Mouse (Mus musculus): ENCODE measurements around the gene Fcgr1. TPM values are rescaled to one million over a fixed set of nuclear protein-coding genes. Genes with fewer than 3 reads are reported as not detected.
A peak's percentile ranks its signal among the peaks of the same experiment; 100 is the strongest.
"Not testable (repeated sequence)": the region's sequence is repeated elsewhere in the genome, so short reads cannot be mapped to it uniquely, and the experiment has no call there.

Gene Fcgr1
- polyA plus RNA-seq (2015; fragmentation: Nextera tagmentation; extraction: Ambion mirVana): 4.4 and 4.7 TPM in 2 replicates

DNA sequence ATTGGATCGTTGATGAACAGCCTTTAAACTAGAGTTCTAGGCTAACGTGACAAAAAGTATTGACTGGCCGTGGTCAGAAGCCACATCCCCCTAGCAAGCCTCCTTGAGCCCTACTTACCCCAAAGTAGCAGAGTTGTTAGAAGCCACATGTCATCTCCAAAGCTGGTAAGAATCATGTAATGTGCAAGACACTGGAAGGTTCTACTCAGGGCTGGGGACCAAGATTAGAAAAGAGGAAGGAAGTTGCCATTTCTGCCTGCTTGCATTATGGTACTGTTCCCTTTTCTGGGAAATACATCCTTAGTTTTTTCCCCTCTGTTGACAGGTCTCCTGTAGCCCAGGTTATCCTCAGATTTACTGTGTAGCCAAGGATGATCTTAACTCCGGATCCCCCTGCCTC is at the start of gene Fcgr1:
TSS of gene Fcgr1 (minus strand) at position 183 of the 400 bp plus-strand sequence.
- H3K9ac ChIP-seq: no peak within 1 kb of the TSS
- no peak within 1 kb of the TSS; the same call in 1 of the 2 replicates for H3K4me3 ChIP-seq (replicated peaks)
- no peaks in the 10 kb centered on the region for H3K9me3 ChIP-seq (replicated peaks)
- no peak for ATAC-seq (ENCODE audit: insufficient read depth)
- WGBS (ENCODE audit: insufficient replicate concordance): 19% methylated on average over 4 of the region's 4 CpGs
- peak within 1 kb of the TSS; percentile 22; the same call in 1 of the 2 replicates for H3K27ac ChIP-seq (replicated peaks)
- peaks cover 9% of the 10 kb centered on the region; the same call in 1 of the 2 replicates for H3K27me3 ChIP-seq
- H3K4me2 ChIP-seq: peak within 1 kb of the TSS; percentile 6; the same call in 1 of the 2 replicates
- H3K36me3 ChIP-seq (replicated peaks): no peaks in the 10 kb centered on the region
- H3K4me1 ChIP-seq (replicated peaks): no peaks in the 10 kb centered on the region

DNA sequence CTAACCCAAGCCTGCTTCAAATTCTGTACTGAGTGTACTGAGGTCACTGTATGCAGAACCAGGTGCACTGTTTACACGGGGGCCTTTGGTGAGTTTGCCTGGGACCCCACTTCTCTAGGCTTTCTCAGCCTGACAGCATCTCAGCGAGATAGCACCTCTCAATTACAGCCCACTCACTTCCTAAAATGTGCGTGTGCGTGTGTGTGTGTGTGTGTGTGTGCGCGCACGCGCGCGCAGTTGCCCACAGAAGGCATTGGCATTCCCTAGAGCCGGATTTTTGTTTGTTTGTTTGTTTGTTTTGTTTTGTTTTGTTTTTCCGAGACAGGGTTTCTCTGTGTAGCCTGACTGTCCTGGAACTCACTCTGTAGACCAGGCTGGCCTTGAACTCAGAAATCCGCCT is 48.9 kb upstream of the Fcgr1 start:
- peaks cover 69% of the 10 kb centered on the region for H3K27me3 ChIP-seq
- H3K9ac ChIP-seq; H3K4me1 ChIP-seq (replicated peaks); H3K4me2 ChIP-seq; H3K36me3 ChIP-seq (replicated peaks); ATAC-seq (ENCODE audit: insufficient read depth); H3K4me3 ChIP-seq (replicated peaks); H3K9me3 ChIP-seq (replicated peaks); H3K27ac ChIP-seq (replicated peaks): not testable (repeated sequence)
- 44% methylated on average over 13 of the region's 13 CpGs for WGBS (ENCODE audit: insufficient replicate concordance)

DNA sequence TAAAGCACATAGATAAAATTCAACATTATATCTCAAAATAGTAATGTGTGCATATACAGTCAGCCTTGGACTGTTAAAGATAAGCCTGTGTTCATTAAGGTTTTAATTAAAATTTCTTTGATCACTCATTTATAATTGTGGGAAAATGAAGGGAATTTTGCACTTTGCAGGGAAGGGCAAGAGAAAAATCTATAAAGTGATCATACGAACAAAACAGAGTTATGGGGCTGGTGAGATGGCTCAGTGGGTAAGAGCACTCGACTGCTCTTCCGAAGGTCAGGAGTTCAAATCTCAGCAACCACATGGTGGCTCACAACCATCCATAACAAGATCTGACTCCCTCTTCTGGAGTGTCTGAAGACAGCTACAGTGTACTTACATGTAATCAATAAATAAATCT is 48.3 kb upstream of the Fcgr1 start:
- not testable (repeated sequence) for H3K4me1 ChIP-seq (replicated peaks); H3K4me2 ChIP-seq; H3K4me3 ChIP-seq (replicated peaks); H3K9ac ChIP-seq; H3K36me3 ChIP-seq (replicated peaks); H3K27ac ChIP-seq (replicated peaks); ATAC-seq (ENCODE audit: insufficient read depth); H3K9me3 ChIP-seq (replicated peaks)
- WGBS (ENCODE audit: insufficient replicate concordance): 28% methylated on average over 3 of the region's 3 CpGs
- peaks cover 74% of the 10 kb centered on the region for H3K27me3 ChIP-seq

DNA sequence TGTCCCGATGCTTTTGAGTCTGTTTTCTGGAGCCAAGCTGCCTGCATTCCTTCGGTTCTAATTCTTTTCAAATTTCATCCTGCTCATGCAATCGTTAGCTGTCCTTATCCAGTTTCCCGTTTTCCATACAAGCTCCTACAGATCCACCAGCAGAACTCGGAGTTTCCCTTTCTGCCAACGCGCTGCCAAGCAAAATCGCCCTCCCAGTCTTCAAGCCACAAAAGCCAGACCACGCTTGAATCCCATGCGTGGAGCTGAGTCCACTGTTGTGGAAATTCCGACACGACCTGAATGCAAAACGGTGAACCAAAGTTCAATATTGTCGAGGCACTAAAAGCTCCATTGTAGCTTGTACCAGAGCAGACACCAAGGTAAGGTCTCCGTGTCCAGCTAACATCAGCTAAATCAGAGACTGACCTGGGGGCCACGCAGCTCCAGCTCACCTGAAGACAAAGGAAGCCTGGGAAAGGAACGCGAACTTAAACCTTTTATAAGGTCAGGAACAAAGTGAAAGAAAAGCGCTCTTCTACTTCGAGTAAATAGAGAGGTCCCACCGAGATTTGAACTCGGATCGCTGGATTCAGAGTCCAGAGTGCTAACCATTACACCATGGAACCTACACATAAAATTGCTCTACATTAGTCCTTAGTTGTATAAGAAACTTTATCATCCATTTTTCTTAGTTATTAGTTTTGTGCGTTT is 47.0 kb upstream of the Fcgr1 start:
- Histone ChIP-seq H3K27ac (replicated peaks) (no peak overlapping the region), H3K9ac (no peak overlapping the region), H3K9me3 (replicated peaks) (no peaks in the 10 kb centered on the region), H3K4me2 (peak overlapping the region; percentile 30), H3K27me3 (peaks cover 87% of the 10 kb centered on the region), H3K4me3 (replicated peaks) (no peak overlapping the region), H3K36me3 (replicated peaks) (no peaks in the 10 kb centered on the region), H3K4me1 (replicated peaks) (no peaks in the 10 kb centered on the region)
- 2% methylated on average over 24 of the region's 24 CpGs for WGBS (ENCODE audit: insufficient replicate concordance)
- ATAC-seq (ENCODE audit: insufficient read depth): peak; percentile 51; the same call in 1 of the 2 replicates

DNA sequence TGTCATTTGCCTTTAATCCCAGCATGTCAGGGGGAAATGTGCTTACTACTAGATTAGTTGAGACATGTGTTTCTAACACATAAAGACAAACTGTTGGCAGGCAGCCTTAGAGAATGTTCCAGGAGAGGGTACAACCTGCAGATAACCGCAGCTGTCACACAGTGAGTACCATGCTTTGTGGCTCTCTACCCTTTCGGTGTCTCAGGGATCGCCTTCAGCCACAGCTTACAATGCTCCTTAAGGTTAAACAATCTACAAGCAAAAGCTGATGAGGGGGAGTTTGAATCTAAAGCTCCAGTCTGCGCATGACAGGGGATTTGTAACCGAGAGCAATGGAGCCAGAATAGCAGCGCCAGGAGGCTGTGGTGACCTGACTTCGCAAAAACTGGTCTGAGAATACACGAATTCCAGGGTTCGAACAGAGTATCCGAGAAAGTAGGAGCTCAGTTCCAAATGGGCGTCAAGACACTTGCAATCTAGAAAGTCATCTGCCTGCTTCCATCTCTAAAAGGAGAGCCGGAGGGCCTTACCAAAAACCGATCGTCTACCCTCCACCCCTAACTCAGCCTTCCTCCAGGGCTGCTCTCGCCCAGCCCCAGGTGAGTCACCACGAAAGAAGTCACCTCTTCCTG is 45.2 kb upstream of the Fcgr1 start:
- 33% methylated on average over 16 of the region's 16 CpGs for WGBS (ENCODE audit: insufficient replicate concordance)
- H3K4me3 ChIP-seq (replicated peaks): no peak overlapping the region
- no peak overlapping the region for H3K9ac ChIP-seq
- no peaks in the 10 kb centered on the region for H3K9me3 ChIP-seq (replicated peaks)
- ATAC-seq (ENCODE audit: insufficient read depth): no peak
- H3K27ac ChIP-seq (replicated peaks): no peak overlapping the region
- H3K4me1 ChIP-seq (replicated peaks): peaks cover 3% of the 10 kb centered on the region; the same call in 1 of the 2 replicates
- H3K27me3 ChIP-seq: peaks cover 91% of the 10 kb centered on the region
- no peak overlapping the region for H3K4me2 ChIP-seq
- H3K36me3 ChIP-seq (replicated peaks): no peaks in the 10 kb centered on the region

DNA sequence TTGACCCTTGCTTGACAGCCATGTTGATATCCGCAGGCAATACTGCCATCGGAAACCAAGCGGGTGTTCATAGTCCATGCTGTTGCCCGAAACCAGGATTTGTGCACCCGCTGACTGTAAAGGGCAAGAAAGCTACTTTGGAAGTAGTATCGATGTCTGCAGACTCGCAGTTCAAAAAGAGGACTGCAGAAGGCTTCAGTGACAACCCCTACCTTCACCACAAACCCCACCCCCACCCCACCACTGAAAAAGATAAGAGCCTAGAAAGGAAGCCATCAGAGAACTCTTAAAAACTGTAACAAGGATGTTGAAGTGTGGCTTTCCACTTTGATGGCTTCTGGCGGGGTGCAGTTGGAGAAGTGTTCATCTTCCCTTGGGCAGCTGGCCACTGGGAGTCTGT is 44.3 kb upstream of the Fcgr1 start:
- no peak overlapping the region for H3K9ac ChIP-seq
- H3K27ac ChIP-seq (replicated peaks): no peak overlapping the region
- H3K36me3 ChIP-seq (replicated peaks): no peaks in the 10 kb centered on the region
- no peaks in the 10 kb centered on the region for H3K9me3 ChIP-seq (replicated peaks)
- no peak overlapping the region for H3K4me2 ChIP-seq
- peaks cover 92% of the 10 kb centered on the region for H3K27me3 ChIP-seq
- peaks cover 12% of the 10 kb centered on the region; the same call in 1 of the 2 replicates for H3K4me1 ChIP-seq (replicated peaks)
- WGBS (ENCODE audit: insufficient replicate concordance): 41% methylated on average over 8 of the region's 8 CpGs
- no peak for ATAC-seq (ENCODE audit: insufficient read depth)
- H3K4me3 ChIP-seq (replicated peaks): no peak overlapping the region

DNA sequence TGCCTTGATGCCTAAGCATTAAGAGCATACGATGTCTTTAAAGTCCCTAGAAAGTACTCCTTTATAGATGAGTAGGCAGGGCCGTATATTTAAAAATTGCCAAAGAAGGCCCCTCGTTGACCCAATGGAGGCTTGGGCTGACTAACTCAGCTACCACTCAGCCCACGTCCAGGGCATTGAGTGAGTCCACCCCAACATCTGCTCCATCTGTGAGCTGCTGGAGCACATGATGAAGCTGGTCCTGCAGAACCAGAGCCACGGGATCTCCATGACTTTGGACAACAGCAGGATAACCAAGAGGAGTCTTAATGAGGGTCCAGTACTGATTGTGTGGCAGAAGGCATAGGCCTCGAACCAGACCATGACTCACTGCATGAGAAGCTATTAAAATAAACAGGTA is 43.5 kb upstream of the Fcgr1 start:
- Histone ChIP-seq H3K27ac (replicated peaks) (no peak overlapping the region), H3K4me1 (replicated peaks) (peaks cover 17% of the 10 kb centered on the region), H3K36me3 (replicated peaks) (no peaks in the 10 kb centered on the region), H3K27me3 (peaks cover 94% of the 10 kb centered on the region), H3K9me3 (replicated peaks) (no peaks in the 10 kb centered on the region), H3K9ac (no peak overlapping the region), H3K4me2 (no peak overlapping the region), H3K4me3 (replicated peaks) (no peak overlapping the region)
- WGBS (ENCODE audit: insufficient replicate concordance): 65% methylated on average over 6 of the region's 6 CpGs
- no peak for ATAC-seq (ENCODE audit: insufficient read depth)

DNA sequence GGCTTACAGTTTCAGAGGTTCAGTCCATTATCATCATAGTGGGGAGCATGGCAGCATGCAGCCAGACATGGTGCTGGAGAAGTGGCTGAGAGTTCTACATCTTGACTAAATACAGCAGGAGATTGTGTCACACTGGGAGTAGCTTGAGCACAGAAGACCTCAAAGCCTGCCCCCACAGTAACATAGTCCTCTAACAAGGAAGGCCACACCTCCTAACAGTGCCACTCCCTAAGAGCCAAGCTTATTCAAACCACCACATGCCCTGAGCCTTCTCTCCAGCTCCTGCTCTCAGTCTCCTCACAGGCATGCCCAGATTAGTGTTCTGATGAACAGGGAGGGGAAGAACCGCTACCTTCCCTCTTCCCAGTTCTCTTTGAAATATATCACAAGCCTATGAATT is 42.9 kb upstream of the Fcgr1 start:
- Histone ChIP-seq H3K9me3 (replicated peaks) (no peaks in the 10 kb centered on the region), H3K4me2 (no peak overlapping the region), H3K4me3 (replicated peaks) (no peak overlapping the region), H3K27ac (replicated peaks) (no peak overlapping the region), H3K4me1 (replicated peaks) (peaks cover 21% of the 10 kb centered on the region), H3K36me3 (replicated peaks) (no peaks in the 10 kb centered on the region), H3K9ac (no peak overlapping the region), H3K27me3 (peaks cover 95% of the 10 kb centered on the region)
- WGBS (ENCODE audit: insufficient replicate concordance): 61% methylated on average over 1 of the region's 1 CpGs
- no peak for ATAC-seq (ENCODE audit: insufficient read depth)

DNA sequence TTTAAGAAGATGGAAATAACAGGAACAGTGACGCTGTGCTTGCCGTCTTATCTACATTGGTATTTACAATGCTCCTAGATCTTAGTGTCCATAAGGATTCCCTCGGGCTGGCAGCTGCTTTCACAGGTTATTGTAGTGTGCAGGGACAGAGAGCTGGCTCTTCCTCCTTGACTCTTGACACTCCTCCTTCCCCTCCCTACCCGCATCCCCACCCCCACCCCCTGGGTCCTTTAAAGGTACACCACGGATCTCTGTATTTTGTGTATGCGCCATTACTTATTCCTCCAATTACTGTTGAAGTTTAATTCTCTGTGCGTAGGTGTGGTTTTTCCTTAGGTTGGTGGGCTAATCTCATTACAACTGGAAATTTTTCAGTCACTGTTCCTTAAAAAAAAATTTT is 41.8 kb upstream of the Fcgr1 start:
- no peak overlapping the region for H3K4me2 ChIP-seq
- H3K36me3 ChIP-seq (replicated peaks): no peaks in the 10 kb centered on the region
- WGBS (ENCODE audit: insufficient replicate concordance): 17% methylated on average over 7 of the region's 7 CpGs

DNA sequence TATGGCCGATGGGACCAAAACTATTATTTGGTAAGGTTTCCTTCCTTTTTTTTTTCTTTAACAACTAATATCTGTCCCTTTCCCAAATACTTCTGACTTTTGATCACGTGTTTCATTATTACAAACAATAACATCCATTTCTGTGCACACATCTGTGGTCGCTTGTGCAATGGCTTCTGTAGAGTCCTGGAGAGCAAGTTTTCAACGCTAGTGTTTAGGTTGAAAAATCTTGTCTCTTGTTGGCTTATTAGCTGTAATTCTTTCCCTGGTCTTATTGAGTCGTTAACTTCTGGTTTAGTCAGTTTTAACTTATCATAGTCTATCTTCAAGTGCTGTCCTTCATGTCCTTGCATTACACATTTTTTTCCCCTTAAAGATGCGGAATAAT is 41.4 kb upstream of the Fcgr1 start:
- no peaks in the 10 kb centered on the region for H3K36me3 ChIP-seq (replicated peaks)
- 37% methylated on average over 6 of the region's 6 CpGs for WGBS (ENCODE audit: insufficient replicate concordance)
- H3K9ac ChIP-seq: no peak overlapping the region
- H3K27ac ChIP-seq (replicated peaks): no peak overlapping the region
- no peak for ATAC-seq (ENCODE audit: insufficient read depth)
- H3K4me2 ChIP-seq: no peak overlapping the region
- peaks cover 21% of the 10 kb centered on the region for H3K4me1 ChIP-seq (replicated peaks)
- H3K27me3 ChIP-seq: peaks cover 95% of the 10 kb centered on the region
- H3K4me3 ChIP-seq (replicated peaks): no peak overlapping the region
- no peaks in the 10 kb centered on the region for H3K9me3 ChIP-seq (replicated peaks)

More for the DNA sequence above, 41.8 kb upstream of the Fcgr1 start:
- no peak overlapping the region for H3K27ac ChIP-seq (replicated peaks)
- ATAC-seq (ENCODE audit: insufficient read depth): no peak
- no peak overlapping the region for H3K9ac ChIP-seq
- peaks cover 21% of the 10 kb centered on the region for H3K4me1 ChIP-seq (replicated peaks)
- H3K27me3 ChIP-seq: peaks cover 94% of the 10 kb centered on the region
- H3K9me3 ChIP-seq (replicated peaks): no peaks in the 10 kb centered on the region
- no peak overlapping the region for H3K4me3 ChIP-seq (replicated peaks)

DNA sequence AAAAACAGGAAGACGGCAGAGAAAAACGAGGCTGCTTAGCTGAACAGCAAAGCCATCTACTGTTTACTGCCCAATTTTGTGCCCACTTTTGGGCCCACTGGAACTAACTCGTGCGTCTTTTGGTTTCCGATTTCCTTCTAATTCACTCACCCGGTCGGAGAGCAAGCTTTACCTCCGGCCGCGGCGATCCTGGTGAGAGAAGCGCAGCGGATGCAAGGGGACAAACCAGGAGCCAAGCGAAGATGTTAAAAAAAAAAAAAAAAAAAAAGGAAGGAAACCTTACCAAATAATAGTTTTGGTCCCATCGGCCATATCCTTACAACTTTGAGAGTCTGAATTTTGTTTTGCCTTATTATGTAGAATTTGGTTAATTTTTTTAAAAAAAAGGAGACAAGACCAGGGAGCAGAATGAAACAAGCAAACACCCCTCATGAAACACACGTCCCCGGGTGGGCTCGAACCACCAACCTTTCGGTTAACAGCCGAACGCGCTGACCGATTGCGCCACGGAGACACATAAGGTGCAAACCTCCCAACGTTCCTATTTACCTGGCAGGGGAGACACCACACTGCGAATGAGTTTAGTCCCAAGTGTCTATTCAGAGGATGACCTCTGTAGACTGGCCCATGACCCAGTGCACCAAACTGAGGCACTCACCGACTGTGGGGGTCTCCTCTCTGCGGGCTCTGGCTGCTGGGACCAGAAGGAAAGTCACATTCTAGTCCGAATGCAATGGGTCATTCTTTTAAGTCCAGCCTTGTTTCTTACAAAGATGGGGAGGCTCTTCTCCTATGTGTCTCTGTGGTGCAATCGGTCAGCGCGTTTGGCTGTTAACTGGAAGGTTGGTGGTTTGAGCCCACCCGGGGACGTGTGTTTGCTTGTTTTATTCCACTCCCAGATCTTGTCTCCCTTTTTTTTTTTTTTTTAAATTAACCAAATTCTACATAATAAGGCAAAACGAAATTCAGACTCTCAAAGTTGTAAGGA is 40.7 kb upstream of the Fcgr1 start:
- WGBS (ENCODE audit: insufficient replicate concordance): 3% methylated on average over 36 of the region's 36 CpGs
- ATAC-seq (ENCODE audit: insufficient read depth): no peak
- H3K27me3 ChIP-seq: peaks cover 98% of the 10 kb centered on the region
- H3K36me3 ChIP-seq (replicated peaks): no peaks in the 10 kb centered on the region
- H3K9ac ChIP-seq: no peak overlapping the region
- H3K27ac ChIP-seq (replicated peaks): no peak overlapping the region
- H3K4me1 ChIP-seq (replicated peaks): peaks cover 21% of the 10 kb centered on the region
- peak overlapping the region; percentile 60 for H3K4me2 ChIP-seq
- H3K9me3 ChIP-seq (replicated peaks): no peaks in the 10 kb centered on the region
- H3K4me3 ChIP-seq (replicated peaks): peak overlapping the region; percentile 39
